Mouse (Mus musculus) brain, embryonic 14.5 days (tissue): ENCODE measurements around the gene Kcnj6.

ENCODE experiments used
- CTCF ChIP-seq: fragments of 200-500 bp; IDR thresholded peaks from 2 replicates; pipeline ENCODE4 v1.5.1; 2012; ENCODE audit warnings: inconsistent platforms, mild to moderate bottlenecking, moderate library complexity, borderline replicate concordance; ENCODE audit not compliant: insufficient read depth, insufficient read length; ENCODE audit errors: extremely low read depth
- POLR2A ChIP-seq: fragments of 200-500 bp; IDR thresholded peaks from 2 replicates; pipeline ENCODE4 v1.6.1; 2012; ENCODE audit warnings: mild to moderate bottlenecking, inconsistent platforms, borderline replicate concordance; ENCODE audit not compliant: poor library complexity, insufficient read depth, insufficient read length, severe bottlenecking; ENCODE audit errors: extremely low read depth

GRCm38 (mm10) chr16:94890056-94890455 lies 107.4 kb downstream of the Kcnj6 start:
- TF ChIP-seq CTCF (no peak), POLR2A (no peak)
